Mouse (Mus musculus): Measurements from ENCODE around the gene Pde12. TPM values are rescaled to one million over a fixed set of nuclear protein-coding genes. Genes with fewer than 3 reads are reported as not detected.

The Pde12 gene
- polyA plus RNA-seq, 1 experiment from 2014 or later = 9.3 TPM

DNA sequence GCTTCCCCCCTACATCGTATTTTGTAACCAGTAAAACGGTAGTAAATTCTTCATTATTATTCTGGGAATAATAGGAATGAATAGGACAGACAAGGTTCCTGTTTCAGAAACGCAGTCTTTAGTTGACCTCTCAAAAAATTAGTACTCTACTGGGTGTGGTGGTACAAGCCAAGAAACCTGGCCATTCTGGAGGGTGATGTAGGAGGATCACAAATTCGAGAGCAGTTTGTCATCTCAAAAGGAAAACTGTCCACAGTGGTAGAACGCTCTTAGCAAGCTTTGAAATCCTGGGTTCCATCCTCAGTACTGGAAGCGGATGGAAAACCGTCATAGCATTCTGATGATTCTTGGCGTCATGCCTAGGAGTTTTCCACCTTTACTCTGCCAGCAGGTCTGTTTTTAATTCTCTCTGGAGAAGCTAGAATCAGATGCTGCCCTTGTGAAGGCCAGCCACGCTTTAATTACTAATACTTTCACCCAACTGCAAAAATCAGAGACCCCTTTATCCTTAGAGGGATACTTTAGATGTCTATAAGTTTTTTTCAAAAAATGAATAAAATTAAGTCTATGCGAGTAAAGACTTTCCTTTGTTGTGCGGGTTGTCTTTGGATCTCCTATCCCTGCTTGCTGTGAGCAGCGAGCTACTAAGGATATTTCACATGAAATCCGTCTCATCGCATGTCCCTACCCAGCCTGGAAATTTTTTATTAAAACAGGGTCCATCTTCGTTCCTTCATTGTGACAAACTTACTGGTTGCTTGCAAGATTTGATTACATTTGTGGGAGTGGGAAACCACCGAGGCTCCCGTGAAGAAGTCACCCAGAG is 32.4 kb downstream of the Pde12 start:
- ATAC-seq (ENCODE audit: insufficient read depth, low FRiP score) = no peak

DNA sequence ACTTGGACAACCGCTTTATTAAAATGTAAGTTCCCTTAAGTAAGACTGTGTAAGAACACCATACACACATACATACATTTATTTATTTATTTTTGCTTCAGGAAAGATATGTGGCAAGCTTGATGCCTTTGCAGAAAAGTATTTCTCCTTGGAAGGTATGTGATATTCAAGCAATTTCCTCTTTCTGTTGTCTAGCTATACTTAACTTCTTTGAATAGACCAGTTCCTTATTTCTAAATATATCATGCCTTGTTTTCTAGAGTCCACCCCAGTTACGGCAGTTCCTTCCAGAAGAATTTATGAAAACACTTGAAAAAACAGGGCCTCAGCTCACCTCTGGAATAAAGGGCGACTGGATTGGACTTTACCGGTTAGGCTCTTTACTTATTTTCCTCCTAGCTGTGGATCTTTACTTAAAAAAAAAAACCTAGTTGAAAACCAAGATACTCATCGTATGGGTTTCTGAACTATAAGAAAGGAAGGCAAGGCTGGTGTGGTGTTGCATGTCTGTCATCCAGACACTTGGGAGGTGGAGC is 43.0 kb downstream of the Pde12 start:
- Histone ChIP-seq H3K36me3 (ENCODE audit: control insufficient read depth, insufficient read depth, low read length) (peaks cover 26% of the 10 kb centered on the region), H3K4me1 (ENCODE audit: control insufficient read depth, insufficient read depth, low read length) (no peaks in the 10 kb centered on the region), H3K27me3 (ENCODE audit: control insufficient read depth, insufficient read depth, low read length) (no peaks in the 10 kb centered on the region), H3K4me3 (replicated peaks; ENCODE audit: low read length) (no peak overlapping the region), H3K9me3 (replicated peaks; ENCODE audit: control insufficient read depth, low read length) (no peaks in the 10 kb centered on the region), H3K27ac (ENCODE audit: low read length) (no peak overlapping the region), H3K9ac (ENCODE audit: low read length) (no peak overlapping the region), H3K4me2 (ENCODE audit: low read depth, low read length) (no peak overlapping the region)
- 88% methylated on average over 5 of the region's 5 CpGs for WGBS
- ATAC-seq (ENCODE audit: insufficient read depth, low FRiP score) = no peak

More for the DNA sequence above, 32.4 kb downstream of the Pde12 start:
- H3K36me3 ChIP-seq (ENCODE audit: control insufficient read depth, insufficient read depth, low read length) = no peaks in the 10 kb centered on the region
- peak overlapping the region; percentile 69 for H3K4me2 ChIP-seq (ENCODE audit: low read depth, low read length)
- peak overlapping the region; percentile 74 for H3K9ac ChIP-seq (ENCODE audit: low read length)
- no peaks in the 10 kb centered on the region for H3K27me3 ChIP-seq (ENCODE audit: control insufficient read depth, insufficient read depth, low read length)
- peak overlapping the region; percentile 96 for H3K4me3 ChIP-seq (replicated peaks; ENCODE audit: low read length)
- peaks cover 15% of the 10 kb centered on the region for H3K4me1 ChIP-seq (ENCODE audit: control insufficient read depth, insufficient read depth, low read length)
- peak overlapping the region; percentile 94 for H3K27ac ChIP-seq (ENCODE audit: low read length)
- WGBS = 21% methylated on average over 17 of the region's 17 CpGs
- no peaks in the 10 kb centered on the region for H3K9me3 ChIP-seq (replicated peaks; ENCODE audit: control insufficient read depth, low read length)

DNA sequence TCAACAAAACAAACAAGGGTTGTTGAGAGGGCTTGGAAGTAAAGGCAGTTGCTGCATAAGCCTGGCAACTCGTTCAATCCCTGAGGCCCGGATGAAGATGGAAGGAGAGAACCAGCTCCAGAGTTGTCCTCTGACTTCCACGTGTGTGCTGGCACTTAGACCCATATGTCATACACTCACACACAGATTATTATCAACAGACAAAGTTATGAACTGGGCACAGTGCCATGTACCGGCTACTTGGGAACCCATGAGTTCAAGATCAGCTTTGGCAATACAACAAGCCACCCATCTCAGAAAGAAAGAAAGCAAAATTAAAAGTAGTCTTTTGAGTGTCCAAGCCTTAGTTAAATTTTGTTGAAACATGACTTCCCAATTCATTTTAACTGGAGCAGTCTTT is 44.4 kb downstream of the Pde12 start:
- Histone ChIP-seq H3K36me3 (ENCODE audit: control insufficient read depth, insufficient read depth, low read length) (peaks cover 27% of the 10 kb centered on the region), H3K27ac (ENCODE audit: low read length) (no peak overlapping the region), H3K9ac (ENCODE audit: low read length) (no peak overlapping the region), H3K27me3 (ENCODE audit: control insufficient read depth, insufficient read depth, low read length) (no peaks in the 10 kb centered on the region), H3K4me2 (ENCODE audit: low read depth, low read length) (no peak overlapping the region), H3K4me3 (replicated peaks; ENCODE audit: low read length) (no peak overlapping the region), H3K4me1 (ENCODE audit: control insufficient read depth, insufficient read depth, low read length) (no peaks in the 10 kb centered on the region), H3K9me3 (replicated peaks; ENCODE audit: control insufficient read depth, low read length) (no peaks in the 10 kb centered on the region)
- 77% methylated on average over 4 of the region's 4 CpGs for WGBS
- ATAC-seq (ENCODE audit: insufficient read depth, low FRiP score) = no peak

DNA sequence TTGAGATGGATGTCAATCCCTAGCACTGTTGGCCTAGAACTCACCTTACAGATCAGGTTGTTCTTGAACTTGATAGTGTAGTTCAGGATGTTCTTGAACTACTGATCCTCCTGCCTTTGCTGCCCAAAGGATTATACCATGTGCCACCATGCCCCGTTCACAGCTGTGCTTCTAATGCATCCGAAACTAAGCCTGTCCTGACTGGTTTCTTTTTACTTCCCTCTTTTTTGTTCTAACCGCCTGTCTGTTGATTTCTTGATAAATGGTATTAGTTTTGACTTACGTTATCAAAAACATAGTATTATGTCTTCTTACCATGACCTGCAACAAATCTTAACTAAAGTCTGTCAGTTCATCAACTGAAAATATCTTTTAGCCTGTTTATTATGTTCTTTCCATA is 59.0 kb downstream of the Pde12 start:
- no peak overlapping the region for H3K27ac ChIP-seq (ENCODE audit: low read length)
- H3K9me3 ChIP-seq (replicated peaks; ENCODE audit: control insufficient read depth, low read length) = no peaks in the 10 kb centered on the region
- ATAC-seq (ENCODE audit: insufficient read depth, low FRiP score) = no peak
- no peaks in the 10 kb centered on the region for H3K27me3 ChIP-seq (ENCODE audit: control insufficient read depth, insufficient read depth, low read length)
- WGBS = 76% methylated on average over 4 of the region's 4 CpGs
- H3K4me3 ChIP-seq (replicated peaks; ENCODE audit: low read length) = no peak overlapping the region
- H3K36me3 ChIP-seq (ENCODE audit: control insufficient read depth, insufficient read depth, low read length) = peaks cover 15% of the 10 kb centered on the region
- no peak overlapping the region for H3K9ac ChIP-seq (ENCODE audit: low read length)
- no peaks in the 10 kb centered on the region for H3K4me1 ChIP-seq (ENCODE audit: control insufficient read depth, insufficient read depth, low read length)
- H3K4me2 ChIP-seq (ENCODE audit: low read depth, low read length) = no peak overlapping the region

Small RNA genes lying within 50 kb of the gene (microRNA-seq; reads per million reads assigned to microRNA genes)
- 0.83 reads per million for gene Mir7672

Other genes starting within 250 kb of the Pde12 start
- 59.1 and 60.6 TPM in 2 replicates for gene Slmap, start 135.0 kb downstream of the Pde12 start, polyA plus RNA-seq (2015; fragmentation: Nextera tagmentation; extraction: Ambion mirVana)
- gene Dennd6a, start 96.0 kb downstream of the Pde12 start, polyA plus RNA-seq (2015; fragmentation: Nextera tagmentation; extraction: Ambion mirVana) = 23.2 and 23.7 TPM in 2 replicates
- 645 and 647 TPM in 2 replicates for gene Arf4, start 31.8 kb downstream of the Pde12 start, polyA plus RNA-seq (2015; fragmentation: Nextera tagmentation; extraction: Ambion mirVana)
- gene Dnah12, start 23.4 kb upstream of the Pde12 start, polyA plus RNA-seq (2015; fragmentation: Nextera tagmentation; extraction: Ambion mirVana) = 0.05 and 0.06 TPM in 2 replicates
- gene Asb14, start 224.7 kb upstream of the Pde12 start, polyA plus RNA-seq (2015; fragmentation: Nextera tagmentation; extraction: Ambion mirVana) = 0.16 TPM in 1 of 2 replicates, not detected in the other

All from stomach, embryonic 16.5 days (tissue).